Mouse (Mus musculus) cerebellum, adult 2 months (tissue): ENCODE results near the gene Kcnk5. TPM values are rescaled to one million over a fixed set of nuclear protein-coding genes. Genes with fewer than 3 reads are reported as not detected.
A peak's percentile ranks its signal among the peaks of the same experiment; 100 is the strongest.

Source experiments
- DNase-seq, 2 experiments: peaks; one replicate each; pipeline ENCODE4 v3.0.0; 2021
- H3K27ac ChIP-seq: fragments of 200-500 bp; 2 replicates; pipeline ENCODE4 v1.5.1; 2012; ENCODE audit warnings: low read length, control low read depth, inconsistent platforms; ENCODE audit not compliant: insufficient read depth
- H3K27me3 ChIP-seq: fragments of 200-500 bp; 2 replicates; pipeline ENCODE4 v1.6.1; 2012; ENCODE audit warnings: inconsistent platforms, mild to moderate bottlenecking, low read length, moderate library complexity; ENCODE audit not compliant: control insufficient read depth, insufficient read depth
- H3K4me1 ChIP-seq: fragments of 200-500 bp; 2 replicates; pipeline ENCODE4 v1.6.1; 2011; ENCODE audit warnings: low read length; ENCODE audit not compliant: control insufficient read depth, insufficient read depth
- H3K4me3 ChIP-seq: fragments of 200-500 bp; replicated peaks from 2 replicates; pipeline ENCODE3; 2011; ENCODE audit warnings: mild to moderate bottlenecking, low read depth, low read length, control low read depth; ENCODE audit not compliant: insufficient read depth
- CTCF ChIP-seq: fragments of 200-500 bp; IDR thresholded peaks from 2 replicates; pipeline ENCODE4 v1.5.1; 2011; ENCODE audit warnings: low read depth, mild to moderate bottlenecking, control low read depth, low read length, moderate library complexity, borderline replicate concordance; ENCODE audit not compliant: insufficient read depth
- POLR2A ChIP-seq: fragments of 200-500 bp; IDR thresholded peaks from 2 replicates; pipeline ENCODE4 v1.6.1; 2011; ENCODE audit warnings: low read length, control low read depth, borderline replicate concordance; ENCODE audit not compliant: insufficient read depth
- WGBS: fragments of 180-500 bp; shearing (Covaris S2); methylation state at CpG from one replicate; pipeline ENCODE4 v1.1.7; 2018; 5-methylcytosine and 5-hydroxymethylcytosine counted together
- polyA plus RNA-seq: library from polyadenylated mRNA; depleted of rRNA; stranded (reverse); fragments of >200 nt; gene quantifications from 2 replicates; pipeline ENCODE4 v1.2.3, GENCODE M21; 2012

Kcnk5 gene
- polyA plus RNA-seq, 1 experiment: 0.85 TPM

DNA sequence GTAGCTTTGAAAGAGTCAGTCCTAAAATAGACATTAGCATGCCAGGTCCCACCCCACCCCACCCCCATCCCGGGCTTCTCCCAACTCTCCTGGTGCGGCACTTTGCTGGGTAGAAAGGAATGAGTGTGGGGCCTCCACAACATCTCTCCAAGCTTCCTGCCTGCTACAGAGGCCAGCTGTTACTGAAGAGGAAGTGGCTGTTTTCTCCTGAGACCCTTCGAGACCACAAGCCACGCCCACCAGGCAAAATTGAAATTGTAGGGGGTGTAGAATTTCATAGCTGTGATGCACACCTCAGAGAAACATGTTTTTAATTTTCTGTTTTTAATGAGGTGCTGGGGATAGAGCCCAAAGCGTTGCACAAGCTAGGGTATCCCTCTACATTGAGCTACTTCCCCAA lies 60.7 kb downstream of the Kcnk5 start:
- Histone ChIP-seq H3K4me3 (no peak overlapping the region), H3K27ac (no peak overlapping the region), H3K4me1 (no peaks in the 10 kb centered on the region), H3K27me3 (no peaks in the 10 kb centered on the region; the same call in 1 of the 2 replicates)
- DNase-seq: no peak
- 68% methylated on average over 5 of the region's 5 CpGs for WGBS
- TF ChIP-seq CTCF: no peak
- TF ChIP-seq POLR2A: no peak

GRCm38 (mm10) chr14:20120012-20120411 lies 61.6 kb downstream of the Kcnk5 start:
- H3K4me1 ChIP-seq: no peaks in the 10 kb centered on the region
- no peak for TF ChIP-seq CTCF
- 91% methylated on average over 11 of the region's 11 CpGs for WGBS
- no peak for DNase-seq
- no peaks in the 10 kb centered on the region; the same call in 1 of the 2 replicates for H3K27me3 ChIP-seq
- H3K27ac ChIP-seq: no peak overlapping the region
- H3K4me3 ChIP-seq: no peak overlapping the region

DNA sequence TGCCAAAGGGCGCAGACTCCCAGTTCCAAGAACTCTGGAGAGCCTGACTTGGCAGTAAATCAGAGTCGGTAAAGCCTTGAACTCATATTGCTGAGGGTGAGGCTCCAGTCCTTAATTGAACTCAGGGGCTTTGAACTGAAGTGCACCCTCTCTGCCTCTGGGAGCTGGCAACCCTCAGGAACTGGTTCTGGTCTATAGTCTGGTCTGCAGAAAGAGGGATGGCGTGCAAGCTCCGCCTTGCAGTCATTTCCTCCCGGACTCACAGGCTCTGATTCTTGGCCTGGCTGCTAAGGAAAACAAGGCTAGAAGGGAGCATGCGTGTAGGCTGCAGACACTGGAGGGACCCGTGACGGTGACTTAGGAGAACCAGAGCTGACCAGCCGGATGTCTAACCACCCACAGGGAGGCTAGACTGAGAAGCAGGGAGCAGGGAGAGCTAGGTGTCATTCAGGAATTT lies 65.4 kb downstream of the Kcnk5 start:
- Histone ChIP-seq H3K27me3 (no peaks in the 10 kb centered on the region; the same call in 1 of the 2 replicates), H3K4me1 (no peaks in the 10 kb centered on the region), H3K27ac (no peak overlapping the region), H3K4me3 (no peak overlapping the region)
- 51% methylated on average over 9 of the region's 9 CpGs for WGBS
- no peak for TF ChIP-seq CTCF
- no peak for TF ChIP-seq POLR2A
- no peak for DNase-seq

GRCm38 (mm10) chr14:20114951-20115350 lies 66.7 kb downstream of the Kcnk5 start:
- no peak for TF ChIP-seq POLR2A
- TF ChIP-seq CTCF: no peak
- Histone ChIP-seq H3K27ac (no peak overlapping the region), H3K4me1 (no peaks in the 10 kb centered on the region), H3K4me3 (no peak overlapping the region), H3K27me3 (no peaks in the 10 kb centered on the region; the same call in 1 of the 2 replicates)
- no peak for DNase-seq
- WGBS: 91% methylated on average over 6 of the region's 6 CpGs

DNA sequence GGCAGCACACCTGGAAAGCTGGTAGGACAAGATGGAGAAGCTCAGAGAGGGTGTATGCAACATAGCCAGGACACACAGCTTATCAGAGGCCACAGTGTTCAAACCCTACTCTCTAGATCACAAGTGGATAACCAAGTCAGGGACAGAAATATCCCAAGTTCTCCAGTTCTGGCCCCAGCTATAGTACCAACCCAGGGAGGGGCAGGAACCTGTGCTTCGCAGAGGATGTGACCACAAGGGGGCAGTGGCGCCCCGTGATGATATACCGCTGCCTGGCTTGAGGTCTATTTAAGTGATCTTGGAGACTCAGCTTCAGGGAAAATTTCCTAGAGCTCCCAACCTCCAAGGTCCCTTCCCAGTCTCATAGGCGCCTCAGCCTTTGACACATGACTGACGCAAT lies 67.6 kb downstream of the Kcnk5 start:
- H3K4me3 ChIP-seq: no peak overlapping the region
- H3K27me3 ChIP-seq: no peaks in the 10 kb centered on the region
- H3K4me1 ChIP-seq: no peaks in the 10 kb centered on the region
- DNase-seq: peak; percentile 41 to 68
- TF ChIP-seq CTCF: peak; percentile 77
- no peak for TF ChIP-seq POLR2A
- no peak overlapping the region for H3K27ac ChIP-seq
- WGBS: 5% methylated on average over 6 of the region's 6 CpGs

- 67% methylated on average over 7 of the region's 7 CpGs for WGBS
- Histone ChIP-seq H3K4me1 (no peaks in the 10 kb centered on the region), H3K27ac (no peak overlapping the region), H3K4me3 (no peak overlapping the region), H3K27me3 (no peaks in the 10 kb centered on the region)
- no peak for DNase-seq
- TF ChIP-seq POLR2A (no peak), CTCF (no peak)
Measured at GRCm38 (mm10) chr14:20113189-20113961, 68.2 kb downstream of the Kcnk5 start.

GRCm38 (mm10) chr14:20112218-20112617 lies 69.4 kb downstream of the Kcnk5 start:
- H3K4me1 ChIP-seq: no peaks in the 10 kb centered on the region
- H3K27me3 ChIP-seq: no peaks in the 10 kb centered on the region
- TF ChIP-seq CTCF: no peak
- TF ChIP-seq POLR2A: no peak
- DNase-seq: no peak
- WGBS: 71% methylated on average over 3 of the region's 3 CpGs
- H3K27ac ChIP-seq: no peak overlapping the region
- H3K4me3 ChIP-seq: no peak overlapping the region

- Histone ChIP-seq H3K4me3 (no peak overlapping the region), H3K27ac (no peak overlapping the region), H3K4me1 (no peaks in the 10 kb centered on the region), H3K27me3 (no peaks in the 10 kb centered on the region)
- WGBS: 68% methylated on average over 1 of the region's 1 CpGs
- DNase-seq: no peak
- TF ChIP-seq CTCF (no peak), POLR2A (no peak)
Measured at GRCm38 (mm10) chr14:20110945-20111344, 70.7 kb downstream of the Kcnk5 start.
